Mouse (Mus musculus): ENCODE measurements at regions not wholly inside any gene's neighbourhood (a gene's known extent, or its start where the extent isn't known, plus 50 kb on each side); places are given as distances from the start of the nearest gene placed in this dataset.

DNA sequence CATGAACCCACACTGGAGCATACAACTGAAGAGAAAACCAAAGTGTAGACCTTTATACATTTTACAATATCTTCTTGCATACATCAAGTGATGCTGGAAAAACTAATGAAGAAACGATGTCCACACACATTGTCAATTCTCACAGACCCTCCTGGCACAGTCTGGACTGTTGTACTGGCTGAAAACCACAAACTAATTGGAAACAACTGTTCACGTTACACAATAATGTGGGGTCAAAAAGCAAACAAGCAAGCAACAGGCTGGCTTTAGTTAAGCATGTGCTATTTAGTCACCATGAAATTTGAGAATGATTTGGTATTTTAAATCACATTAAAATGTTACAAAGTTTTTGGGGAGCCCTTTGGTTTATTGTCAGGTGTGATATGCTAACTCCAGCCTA, 155.9 kb upstream of the Mme start:
- TF ChIP-seq MAX (IDR thresholded peaks at IDR 0.05; ENCODE audit: low read depth), result no peak
- no peak for TF ChIP-seq POLR2A (IDR thresholded peaks at IDR 0.05; ENCODE audit: insufficient read length, low read depth)
- no peak for TF ChIP-seq TCF12 (IDR thresholded peaks at IDR 0.05; ENCODE audit: insufficient read depth, poor library complexity, severe bottlenecking)
- no peak for TF ChIP-seq USF1 (IDR thresholded peaks at IDR 0.05; ENCODE audit: low read depth)
- TF ChIP-seq REST (IDR thresholded peaks at IDR 0.05; ENCODE audit: insufficient read depth, insufficient read length), result no peak
- TF ChIP-seq TCF3 (IDR thresholded peaks at IDR 0.05; ENCODE audit: insufficient read length, low read depth), result no peak
- TF ChIP-seq MYOG (IDR thresholded peaks at IDR 0.05; ENCODE audit: control insufficient read depth in 1 of 3, insufficient read depth in 1 of 3, insufficient read length in 2 of 3, low read depth in 2 of 3), result no peak
- TF ChIP-seq SRF (IDR thresholded peaks at IDR 0.05; ENCODE audit: control insufficient read depth, insufficient read length, low read depth), result no peak
- no peak for TF ChIP-seq MYOD1 (IDR thresholded peaks at IDR 0.05; ENCODE audit: control insufficient read depth in 1 of 3, insufficient read length in 2 of 3, low read depth in 2 of 3)
- no peak for TF ChIP-seq E2F4 (IDR thresholded peaks at IDR 0.05; ENCODE audit: insufficient read depth)
- peak; percentile 56; the same call in 1 of the 2 replicates for TF ChIP-seq CEBPB (IDR thresholded peaks at IDR 0.05; ENCODE audit: insufficient read depth, poor library complexity, severe bottlenecking)
- TF ChIP-seq POLR2AphosphoS2 (IDR thresholded peaks at IDR 0.05; ENCODE audit: insufficient read length, low read depth), result no peak

Measured in myocyte (in vitro differentiated cells).